Comparison of ENCODE assay signal across 8 mouse cellular contexts in genomic region chr8:11001062-11001549, GRCm38 (mm10). TPM values are rescaled to one million over a fixed set of nuclear protein-coding genes. Genes with fewer than 3 reads are reported as not detected.
A peak's percentile ranks its signal among the peaks of the same experiment; 100 is the strongest.
DNase-seq lines count a peak whose midpoint lies in the region; ATAC-seq and TF ChIP-seq lines count a peak whose summit lies in the region.

No protein-coding gene starts in this region.

- H3K4me1 ChIP-seq in brown adipose tissue, adult 24 weeks (ENCODE audit: control insufficient read depth, insufficient read depth, insufficient read length, low read length) = peaks cover 25% of the 10 kb centered on the region
- H3K4me1 ChIP-seq in heart, embryonic 14.5 days (ENCODE audit: control insufficient read depth in 2 of 2, insufficient read depth in 2 of 2, low read length in 2 of 2) = peaks cover 30 to 79% of the 10 kb centered on the region in 2 experiments
- peaks cover 70% of the 10 kb centered on the region for H3K4me1 ChIP-seq in midbrain, embryonic 14.5 days (ENCODE audit: control insufficient read depth, insufficient read depth, low read length)

- peak overlapping the region; percentile 58 for H3K9ac ChIP-seq in heart, embryonic 14.5 days (ENCODE audit: low read length)
- peak overlapping the region; percentile 47 for H3K9ac ChIP-seq in midbrain, embryonic 14.5 days (replicated peaks; ENCODE audit: low read length)

- peak overlapping the region; percentile 93 for H3K4me2 ChIP-seq in heart, embryonic 14.5 days (ENCODE audit: low read length)
- peak overlapping the region; percentile 83 for H3K4me2 ChIP-seq in midbrain, embryonic 14.5 days (ENCODE audit: low read length)

- H3K36me3 ChIP-seq in heart, embryonic 14.5 days (ENCODE audit: control insufficient read depth, insufficient read depth, low read length) = peaks cover 34% of the 10 kb centered on the region
- 0 out of 2 replicates have a peak, but pooled peaks cover 7% of the 10 kb centered on the region for H3K36me3 ChIP-seq in midbrain, embryonic 14.5 days (ENCODE audit: control insufficient read depth, insufficient read depth, low read length)

- peak overlapping the region; percentile 100 for H3K27ac ChIP-seq in gastrocnemius, adult 2 months
- H3K27ac ChIP-seq in brown adipose tissue, adult 24 weeks (replicated peaks; ENCODE audit: low read depth, low read length) = no peak overlapping the region
- H3K27ac ChIP-seq in heart, embryonic 14.5 days (replicated peaks in 1 of 2; ENCODE audit: control insufficient read depth in 1 of 2, insufficient read depth in 1 of 2, low read depth in 2 of 2, low read length in 2 of 2) = peak overlapping the region; percentile 25 to 66; a peak in 3 of 4 replicates
- H3K27ac ChIP-seq in midbrain, embryonic 14.5 days (replicated peaks; ENCODE audit: low read depth, low read length) = peak overlapping the region; percentile 53

- H3K4me3 ChIP-seq in gastrocnemius, adult 2 months = peak overlapping the region; percentile 96
- H3K4me3 ChIP-seq in brown adipose tissue, adult 24 weeks (ENCODE audit: insufficient read depth, low read depth, low read length) = peak overlapping the region; percentile 7; the same call in 1 of the 2 replicates
- peak overlapping the region; percentile 8 to 84; a peak in 2 of 4 replicates for H3K4me3 ChIP-seq in heart, embryonic 14.5 days (ENCODE audit: control insufficient read depth in 1 of 2, insufficient read depth in 1 of 2, low read depth in 1 of 2, low read length in 2 of 2)
- H3K4me3 ChIP-seq in midbrain, embryonic 14.5 days (replicated peaks; ENCODE audit: low read depth, low read length) = peak overlapping the region; percentile 78

- H3K27me3 ChIP-seq in heart, embryonic 14.5 days (ENCODE audit: control insufficient read depth, insufficient read depth, low read length) = 0 out of 2 replicates have a peak, but pooled peaks cover 2% of the 10 kb centered on the region
- no peaks in the 10 kb centered on the region for H3K27me3 ChIP-seq in midbrain, embryonic 14.5 days (ENCODE audit: control insufficient read depth, insufficient read depth, low read length)

- WGBS in heart, embryonic 14.5 days = 4% methylated on average over 6 of the region's 6 CpGs
- WGBS in midbrain, embryonic 14.5 days = 5% methylated on average over 6 of the region's 6 CpGs

- H3K9me3 ChIP-seq in heart, embryonic 14.5 days (ENCODE audit: control insufficient read depth, low read length) = no peaks in the 10 kb centered on the region
- no peaks in the 10 kb centered on the region for H3K9me3 ChIP-seq in midbrain, embryonic 14.5 days (ENCODE audit: control insufficient read depth, low read length)

- intact Hi-C loops in gastrocnemius, adult 2 months (cut with DNase I) = loop anchor here (5.0 kb wide), 1 partner anchor 39 kb away; no protein-coding TSS in a partner anchor

- no peak for TF ChIP-seq CTCF in gastrocnemius, adult 2 months (IDR thresholded peaks at IDR 0.05)

- ATAC-seq in heart, embryonic 14.5 days (ENCODE audit: insufficient number of reproducible peaks, insufficient read depth, low FRiP score, low read depth) = no peak
- ATAC-seq in midbrain, embryonic 14.5 days (ENCODE audit: low FRiP score, low TSS enrichment) = no peak

- no peak for DNase-seq in gastrocnemius, adult 2 months
- no peak for DNase-seq in gastrocnemius, postnatal 10 days
- peak; percentile 60 for DNase-seq in liver
- DNase-seq in midbrain, embryonic 14.5 days = peak; percentile 69
- DNase-seq in layer of hippocampus, postnatal 10 days (ENCODE audit: low spot score in 2 of 2) = no peak
- DNase-seq in frontal cortex, postnatal 14 days (ENCODE audit: low spot score in 2 of 2) = no peak

RNA-seq across cellular contexts. Expression of gene Irs2, which starts 7.2 kb away (rescaled TPM):
- 10 to 100 TPM; 28.2 to 44.8 TPM for total RNA-seq in gastrocnemius, adult 2 months (2021)
- 10 to 100 TPM; 10.1 to 10.4 TPM for total RNA-seq in gastrocnemius, postnatal 10 days (2021)
- 7.4 and 14.6 TPM in 2 replicates for polyA plus RNA-seq in brown adipose tissue, adult 24 weeks (2012; ENCODE audit: insufficient read depth, insufficient read length, missing spikeins)
- 4.1 and 4.5 TPM in 2 replicates for polyA plus RNA-seq in heart, embryonic 14.5 days (2014; fragmentation: Nextera tagmentation; extraction: Ambion mirVana)
- polyA plus RNA-seq in midbrain, embryonic 14.5 days (2014; fragmentation: Nextera tagmentation; extraction: Ambion mirVana) = 5.2 and 5.4 TPM in 2 replicates
- total RNA-seq in layer of hippocampus, postnatal 10 days (2021) = 10 to 100 TPM; 44.9 to 54.0 TPM

Comparison
In these comparisons a context has a peak if more than half of its experiments do, and no peak if none do; other contexts are left out.
1. DNase-seq: peak in liver (single experiment) and midbrain, embryonic 14.5 days (single experiment); none in gastrocnemius, adult 2 months (single experiment), gastrocnemius, postnatal 10 days (single experiment), layer of hippocampus, postnatal 10 days (0 of 2) and frontal cortex, postnatal 14 days (0 of 2).
2. H3K4me3 ChIP-seq: peak in every context shown above with its lines; median percentile 96 in gastrocnemius, adult 2 months; 78 in midbrain, embryonic 14.5 days; 46 in heart, embryonic 14.5 days; 7 in brown adipose tissue, adult 24 weeks.